Mouse (Mus musculus) C2C12 (cell line): ENCODE measurements around the gene Tmem265.

Experiments used
- CEBPB ChIP-seq: IDR thresholded peaks from one replicate; pipeline ENCODE4 v1.6.1; 2011; ENCODE audit warnings: low read depth, mild to moderate bottlenecking, control low read depth, moderate library complexity
- CTCF ChIP-seq: IDR thresholded peaks from one replicate; pipeline ENCODE4 v1.5.1; 2011; ENCODE audit not compliant: control insufficient read depth, insufficient read depth, insufficient read length
- MAX ChIP-seq: IDR thresholded peaks from one replicate; pipeline ENCODE4 v1.6.1; 2011; ENCODE audit warnings: mild to moderate bottlenecking, control low read depth
- MYOG ChIP-seq: IDR thresholded peaks from one replicate; pipeline ENCODE4 v1.6.1; 2011; ENCODE audit not compliant: control insufficient read depth, insufficient read length; ENCODE audit errors: extremely low read depth

GRCm38 (mm10) chr7:127592575-127592974, 31.4 kb downstream of the Tmem265 start:
- no peak for TF ChIP-seq CEBPB
- no peak for TF ChIP-seq MAX
- TF ChIP-seq MYOG, result no peak
- TF ChIP-seq CTCF, result no peak
